In genomic region chr9:115893947-115894346, GRCm38 (mm10) we compare ENCODE assay signal across 14 mouse cellular contexts. TPM values are rescaled to one million over a fixed set of nuclear protein-coding genes. Genes with fewer than 3 reads are reported as not detected.
DNase-seq lines count a peak whose midpoint lies in the region; ATAC-seq and TF ChIP-seq lines count a peak whose summit lies in the region.
"Had no signal": no experiment of that assay in that cellular context is flagged by ENCODE, and none has a peak within 500 bp of the region (broad histone marks: within the 10 kb centered on the region; RNA-seq: fewer than 3 reads in every experiment).

No protein-coding gene starts in this region.

- ATAC-seq in heart, embryonic 16.5 days (replicated peaks; ENCODE audit: extremely low read depth, insufficient read depth, low FRiP score), result peak; percentile 72
- no peak for ATAC-seq in CD4-positive, CD25-positive, alpha-beta regulatory T cell, adult 4 months
- no peak for ATAC-seq in hindbrain, embryonic 14.5 days (ENCODE audit: low FRiP score)
- ATAC-seq: liver, postnatal 0 days had no signal

- H3K27ac ChIP-seq in heart, embryonic 16.5 days (ENCODE audit: low read length), result no peak overlapping the region
- H3K27ac ChIP-seq in heart, adult 2 months, result no peak overlapping the region
- no peak overlapping the region for H3K27ac ChIP-seq in hindbrain, embryonic 14.5 days
- H3K27ac ChIP-seq: hindbrain, postnatal 0 days; midbrain, embryonic 10.5 days; neural tube, embryonic 15.5 days had no signal

- peaks cover 5% of the 10 kb centered on the region for H3K9me3 ChIP-seq in heart, embryonic 16.5 days (replicated peaks; ENCODE audit: control insufficient read depth, low read length)
- peaks cover 7% of the 10 kb centered on the region; the same call in 1 of the 2 replicates for H3K9me3 ChIP-seq in hindbrain, embryonic 14.5 days (ENCODE audit: control insufficient read depth, low read length)
- H3K9me3 ChIP-seq: midbrain, embryonic 10.5 days; neural tube, embryonic 15.5 days had no signal

- WGBS in heart, embryonic 16.5 days, result 53% methylated on average over 10 of the region's 10 CpGs
- whole genome bisulfite sequencing in heart, adult 2 months, result 63% methylated on average over 10 of the region's 10 CpGs
- WGBS in hindbrain, embryonic 14.5 days, result 97% methylated on average over 10 of the region's 10 CpGs

- intact Hi-C loops in heart, adult 2 months (cut with DNase I), result no loop called here

- TF ChIP-seq POLR2A in heart, adult 2 months (IDR thresholded peaks at IDR 0.05; ENCODE audit: insufficient read depth, low read depth, low read length), result no peak

- TF ChIP-seq CTCF in heart, adult 2 months (IDR thresholded peaks at IDR 0.05), result no peak

- no peak overlapping the region for H3K4me2 ChIP-seq in heart, embryonic 16.5 days (ENCODE audit: low read depth, low read length)
- no peak overlapping the region for H3K4me2 ChIP-seq in hindbrain, embryonic 14.5 days (replicated peaks)
- H3K4me2 ChIP-seq: neural tube, embryonic 15.5 days had no signal

- no peaks in the 10 kb centered on the region for H3K79me2 ChIP-seq in heart, adult 2 months (replicated peaks; ENCODE audit: control insufficient read depth, insufficient read depth, low read length)

- H3K4me1 ChIP-seq in heart, embryonic 16.5 days (ENCODE audit: control insufficient read depth, insufficient read depth, low read length), result 0 out of 2 replicates have a peak, but pooled peaks cover 2% of the 10 kb centered on the region
- no peaks in the 10 kb centered on the region for H3K4me1 ChIP-seq in heart, adult 2 months (ENCODE audit: control insufficient read depth, insufficient read depth, low read length)
- no peaks in the 10 kb centered on the region for H3K4me1 ChIP-seq in hindbrain, embryonic 14.5 days (replicated peaks; ENCODE audit: control insufficient read depth, insufficient read depth, low read length)

- no peaks in the 10 kb centered on the region for H3K36me3 ChIP-seq in heart, embryonic 16.5 days (ENCODE audit: control insufficient read depth, insufficient read depth)
- no peaks in the 10 kb centered on the region for H3K36me3 ChIP-seq in heart, adult 2 months (ENCODE audit: control insufficient read depth, insufficient read depth, low read length)
- H3K36me3 ChIP-seq in hindbrain, embryonic 14.5 days (replicated peaks; ENCODE audit: control insufficient read depth, insufficient read depth), result no peaks in the 10 kb centered on the region
- H3K36me3 ChIP-seq: midbrain, embryonic 10.5 days; neural tube, embryonic 15.5 days had no signal

- no peak for TF ChIP-seq EP300 in heart, adult 2 months (IDR thresholded peaks at IDR 0.05; ENCODE audit: insufficient read depth, low read depth, low read length)

- no peak for DNase-seq in heart, adult 2 months
- DNase-seq in urinary bladder, postnatal 14 days (ENCODE audit: low spot score), result peak; percentile 43
- no peak for DNase-seq in urinary bladder, adult 18-20 months (ENCODE audit: low spot score in 2 of 2)
- peak; percentile 50 for DNase-seq in kidney, postnatal 10 days
- no peak for DNase-seq in hindbrain, embryonic 14.5 days (ENCODE audit: low spot score)
- DNase-seq: cerebellum, postnatal 25 days; liver, postnatal 0 days had no signal

- no peak overlapping the region for H3K9ac ChIP-seq in heart, embryonic 16.5 days (ENCODE audit: low read length)
- H3K9ac ChIP-seq in heart, adult 2 months (ENCODE audit: low read depth, low read length), result no peak overlapping the region
- no peak overlapping the region for H3K9ac ChIP-seq in hindbrain, embryonic 14.5 days
- H3K9ac ChIP-seq: liver, postnatal 0 days; neural tube, embryonic 15.5 days had no signal

- H3K4me3 ChIP-seq in heart, embryonic 16.5 days (ENCODE audit: low read length), result no peak overlapping the region
- no peak overlapping the region for H3K4me3 ChIP-seq in heart, adult 2 months
- H3K4me3 ChIP-seq in hindbrain, embryonic 14.5 days (replicated peaks; ENCODE audit: low read length), result no peak overlapping the region
- H3K4me3 ChIP-seq: midbrain, embryonic 10.5 days; neural tube, embryonic 15.5 days had no signal

- H3K27me3 ChIP-seq in heart, embryonic 16.5 days (ENCODE audit: control insufficient read depth, insufficient read depth, low read length), result no peaks in the 10 kb centered on the region
- no peaks in the 10 kb centered on the region for H3K27me3 ChIP-seq in heart, adult 2 months (ENCODE audit: control insufficient read depth, insufficient read depth, low read length)
- no peaks in the 10 kb centered on the region for H3K27me3 ChIP-seq in hindbrain, embryonic 14.5 days (ENCODE audit: control insufficient read depth, insufficient read depth, low read length)
- H3K27me3 ChIP-seq: CH12.LX; neural tube, embryonic 15.5 days had no signal

RNA-seq across cellular contexts. Expression of gene Gadl1, which starts 15.3 kb away (rescaled TPM):
- polyA plus RNA-seq in heart, embryonic 16.5 days (2015; fragmentation: Nextera tagmentation; extraction: Ambion mirVana), result 0.59 and 1.2 TPM in 2 replicates
- total RNA-seq in heart, adult 2 months (2021), result not detected
- 0.16 TPM in 1 of 2 replicates, not detected in the other for polyA plus RNA-seq in heart, adult 2 months (2012; rRNA removed)
- polyA plus RNA-seq in CD4-positive, CD25-positive, alpha-beta regulatory T cell, adult 4 months (2017; shearing (Covaris generic)), result not detected
- polyA plus RNA-seq in hindbrain, embryonic 14.5 days (2014; fragmentation: Nextera tagmentation; extraction: Ambion mirVana), result 0.16 and 0.23 TPM in 2 replicates
- total RNA-seq: hindbrain, postnatal 0 days had no signal
- polyA plus RNA-seq: spleen, adult 2 months had no signal

Comparison
In these comparisons a context has a peak if more than half of its experiments do, and no peak if none do; other contexts are left out.
1. DNase-seq: peak in urinary bladder, postnatal 14 days (single experiment) and kidney, postnatal 10 days (single experiment); none in heart, adult 2 months (0 of 2), urinary bladder, adult 18-20 months (0 of 2) and hindbrain, embryonic 14.5 days (single experiment).